Mouse (Mus musculus): Measurements from ENCODE around the gene Xdh.

GRCm38 (mm10) chr17:73991264-73991663, 41.3 kb upstream of the Xdh start:
- no peak for TF ChIP-seq CTCF (IDR thresholded peaks at IDR 0.05; ENCODE audit: control insufficient read depth, insufficient read depth, insufficient read length)
- no peak for TF ChIP-seq USF1 (IDR thresholded peaks at IDR 0.05; ENCODE audit: low read depth)
- no peak for TF ChIP-seq CEBPB (IDR thresholded peaks at IDR 0.05; ENCODE audit: low read depth)
- no peak for TF ChIP-seq MYOG (IDR thresholded peaks at IDR 0.05; ENCODE audit: control insufficient read depth, extremely low read depth, insufficient read length)
- TF ChIP-seq MAX (IDR thresholded peaks at IDR 0.05), result no peak
- no peak for TF ChIP-seq MYOD1 (IDR thresholded peaks at IDR 0.05; ENCODE audit: control insufficient read depth, insufficient read length, low read depth)

Data from C2C12 (cell line).